Mouse (Mus musculus): Measurements from ENCODE around the gene Nkg7. TPM values are rescaled to one million over a fixed set of nuclear protein-coding genes. Genes with fewer than 3 reads are reported as not detected.
A peak's percentile ranks its signal among the peaks of the same experiment; 100 is the strongest.

Gene Nkg7
- polyA plus RNA-seq, 1 experiment from 2014 or later: not detected

GRCm38 (mm10) chr7:43481191-43481590 lies 44.3 kb downstream of the Nkg7 start:
- Histone ChIP-seq H3K4me1 (replicated peaks; ENCODE audit: control insufficient read depth, insufficient read depth, low read length) (peaks cover 17% of the 10 kb centered on the region), H3K9ac (no peak overlapping the region), H3K36me3 (replicated peaks; ENCODE audit: control insufficient read depth, insufficient read depth) (peaks cover 9% of the 10 kb centered on the region), H3K4me3 (replicated peaks; ENCODE audit: low read length) (no peak overlapping the region), H3K9me3 (ENCODE audit: control insufficient read depth, low read length) (no peaks in the 10 kb centered on the region), H3K27me3 (ENCODE audit: control insufficient read depth, insufficient read depth, low read length) (peaks cover 24% of the 10 kb centered on the region), H3K27ac (no peak overlapping the region), H3K4me2 (replicated peaks) (no peak overlapping the region)
- no peak for DNase-seq (ENCODE audit: low spot score)
- WGBS: 69% methylated on average over 3 of the region's 3 CpGs
- ATAC-seq (ENCODE audit: low FRiP score): no peak

- ATAC-seq (ENCODE audit: low FRiP score) (peak; percentile 68), DNase-seq (ENCODE audit: low spot score) (peak; percentile 62)
- no peaks in the 10 kb centered on the region for H3K9me3 ChIP-seq (ENCODE audit: control insufficient read depth, low read length)
- H3K4me1 ChIP-seq (replicated peaks; ENCODE audit: control insufficient read depth, insufficient read depth, low read length): peaks cover 17% of the 10 kb centered on the region
- H3K4me3 ChIP-seq (replicated peaks; ENCODE audit: low read length): no peak overlapping the region
- WGBS: 45% methylated on average over 8 of the region's 8 CpGs
- peaks cover 19% of the 10 kb centered on the region for H3K27me3 ChIP-seq (ENCODE audit: control insufficient read depth, insufficient read depth, low read length)
- peaks cover 6% of the 10 kb centered on the region for H3K36me3 ChIP-seq (replicated peaks; ENCODE audit: control insufficient read depth, insufficient read depth)
- 0 out of 2 replicates have a peak overlapping the region, but pooled peaks have one; percentile 5 for H3K27ac ChIP-seq
- no peak overlapping the region for H3K9ac ChIP-seq
- no peak overlapping the region for H3K4me2 ChIP-seq (replicated peaks)
Measured at GRCm38 (mm10) chr7:43482090-43482716, 45.3 kb downstream of the Nkg7 start.

- H3K4me1 ChIP-seq (replicated peaks; ENCODE audit: control insufficient read depth, insufficient read depth, low read length): peaks cover 22% of the 10 kb centered on the region
- peaks cover 8% of the 10 kb centered on the region for H3K27me3 ChIP-seq (ENCODE audit: control insufficient read depth, insufficient read depth, low read length)
- peaks cover 6% of the 10 kb centered on the region for H3K36me3 ChIP-seq (replicated peaks; ENCODE audit: control insufficient read depth, insufficient read depth)
- DNase-seq (ENCODE audit: low spot score): no peak
- no peak overlapping the region for H3K9ac ChIP-seq
- H3K9me3 ChIP-seq (ENCODE audit: control insufficient read depth, low read length): no peaks in the 10 kb centered on the region
- ATAC-seq (ENCODE audit: low FRiP score): no peak
- H3K4me2 ChIP-seq (replicated peaks): no peak overlapping the region
- no peak overlapping the region for H3K4me3 ChIP-seq (replicated peaks; ENCODE audit: low read length)
- 20% methylated on average over 10 of the region's 10 CpGs for WGBS
- no peak overlapping the region for H3K27ac ChIP-seq
Measured at GRCm38 (mm10) chr7:43483236-43483635, 46.4 kb downstream of the Nkg7 start.

Small RNA genes lying within 50 kb of the gene (microRNA-seq; reads per million reads assigned to microRNA genes)
- gene Mir7051: 0.97 reads per million

Other genes with a start within 250 kb of the Nkg7 start
- 21.6 and 27.6 TPM in 2 replicates for gene Zfp715, start 123.8 kb upstream of the Nkg7 start, polyA plus RNA-seq (2014; fragmentation: Nextera tagmentation; extraction: Ambion mirVana)
- 0.12 TPM in 1 of 2 replicates, not detected in the other for gene Siglecf, start 85.7 kb upstream of the Nkg7 start, polyA plus RNA-seq (2014; fragmentation: Nextera tagmentation; extraction: Ambion mirVana)
- not detected in 2 replicates for gene Siglecg, start 28.9 kb upstream of the Nkg7 start, polyA plus RNA-seq (2014; fragmentation: Nextera tagmentation; extraction: Ambion mirVana)
- not detected in 2 replicates for gene Lim2, start 9.4 kb upstream of the Nkg7 start, polyA plus RNA-seq (2014; fragmentation: Nextera tagmentation; extraction: Ambion mirVana)
- gene Cldnd2, start 3.7 kb downstream of the Nkg7 start, polyA plus RNA-seq (2014; fragmentation: Nextera tagmentation; extraction: Ambion mirVana): not detected in 2 replicates
- gene Etfb, start 7.0 kb downstream of the Nkg7 start, polyA plus RNA-seq (2014; fragmentation: Nextera tagmentation; extraction: Ambion mirVana): 122 and 144 TPM in 2 replicates
- gene Gm45233, start 7.1 kb downstream of the Nkg7 start, polyA plus RNA-seq (2014; fragmentation: Nextera tagmentation; extraction: Ambion mirVana): 0.62 TPM in 1 of 2 replicates, not detected in the other
- gene Vsig10l, start 26.1 kb downstream of the Nkg7 start, polyA plus RNA-seq (2014; fragmentation: Nextera tagmentation; extraction: Ambion mirVana): 15.6 and 17.8 TPM in 2 replicates
- gene Iglon5, start 53.0 kb downstream of the Nkg7 start, polyA plus RNA-seq (2014; fragmentation: Nextera tagmentation; extraction: Ambion mirVana): 10.0 and 11.1 TPM in 2 replicates
- gene 4931406B18Rik, start 68.9 kb downstream of the Nkg7 start, polyA plus RNA-seq (2014; fragmentation: Nextera tagmentation; extraction: Ambion mirVana): 0.31 TPM in 1 of 2 replicates, not detected in the other
- 1.1 TPM in 2 replicates for gene Cd33, start 107.4 kb downstream of the Nkg7 start, polyA plus RNA-seq (2014; fragmentation: Nextera tagmentation; extraction: Ambion mirVana)
- 8.0 and 8.5 TPM in 2 replicates for gene Zfp658, start 125.2 kb downstream of the Nkg7 start, polyA plus RNA-seq (2014; fragmentation: Nextera tagmentation; extraction: Ambion mirVana)
- 17.4 and 18.3 TPM in 2 replicates for gene Zfp719, start 142.5 kb downstream of the Nkg7 start, polyA plus RNA-seq (2014; fragmentation: Nextera tagmentation; extraction: Ambion mirVana)
- 0.57 and 1.0 TPM in 2 replicates for gene Zfp819, start 170.1 kb downstream of the Nkg7 start, polyA plus RNA-seq (2014; fragmentation: Nextera tagmentation; extraction: Ambion mirVana)
- gene Ceacam18, start 197.6 kb downstream of the Nkg7 start, polyA plus RNA-seq (2014; fragmentation: Nextera tagmentation; extraction: Ambion mirVana): not detected in 2 replicates
- 0.14 and 0.40 TPM in 2 replicates for gene Siglece, start 223.1 kb downstream of the Nkg7 start, polyA plus RNA-seq (2014; fragmentation: Nextera tagmentation; extraction: Ambion mirVana)
- gene Ctu1, start 234.9 kb downstream of the Nkg7 start, polyA plus RNA-seq (2014; fragmentation: Nextera tagmentation; extraction: Ambion mirVana): 14.6 and 15.1 TPM in 2 replicates

All from hindbrain, embryonic 14.5 days (tissue).